Comparison of ENCODE assay signal across 24 mouse cellular contexts in the genomic region with DNA sequence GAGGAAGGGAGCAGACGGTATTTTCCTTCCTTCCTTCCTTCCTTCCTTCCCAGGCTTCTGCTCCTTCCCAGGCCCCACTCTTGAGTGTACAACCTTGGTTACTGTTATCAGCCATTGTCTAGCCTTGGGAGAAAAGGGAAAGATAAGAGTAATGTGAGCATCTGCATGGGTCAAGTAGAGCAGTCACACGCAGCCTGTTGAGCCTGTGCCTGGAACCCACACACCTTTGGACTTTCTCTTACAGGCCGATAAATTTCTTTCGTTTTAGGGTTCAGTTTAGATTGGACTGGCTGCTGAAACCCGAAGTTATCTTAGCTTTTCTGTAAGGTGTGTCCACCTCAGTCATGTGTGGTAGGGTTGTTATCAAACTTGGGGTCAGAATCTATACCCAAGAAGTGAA.
"Had no signal": no experiment of that assay in that cellular context is flagged by ENCODE, and none has a peak within 500 bp of the region (broad histone marks: within the 10 kb centered on the region; RNA-seq: fewer than 3 reads in every experiment).

No protein-coding gene starts in this region.

- DNase-seq: kidney, adult 2 months; kidney, postnatal 36 days; layer of hippocampus, postnatal 36 days; left cerebral cortex, postnatal 4 days; lung, adult 18-20 months; lung, postnatal 10 days; lung, postnatal 36 days; retina, postnatal 1 day; right cerebral cortex, postnatal 25 days; spleen, adult 18-20 months; thymus, postnatal 25 days had no signal

- H3K4me1 ChIP-seq: limb, embryonic 12.5 days; limb, embryonic 15.5 days; lung, embryonic 15.5 days; megakaryocyte, embryonic 14.5 days; stomach, embryonic 15.5 days had no signal

- H3K27me3 ChIP-seq: limb, embryonic 15.5 days; midbrain, embryonic 13.5 days; neural tube, embryonic 13.5 days; stomach, embryonic 15.5 days had no signal

- H3K4me2 ChIP-seq: limb, embryonic 12.5 days; limb, embryonic 15.5 days; liver, embryonic 15.5 days; lung, embryonic 15.5 days; midbrain, embryonic 13.5 days; neural tube, embryonic 13.5 days; stomach, embryonic 15.5 days had no signal

- H3K9me3 ChIP-seq: limb, embryonic 12.5 days; limb, embryonic 15.5 days; liver, embryonic 15.5 days; lung, embryonic 15.5 days; midbrain, embryonic 10.5 days; midbrain, embryonic 13.5 days; neural tube, embryonic 13.5 days; stomach, embryonic 15.5 days had no signal

- H3K27ac ChIP-seq: kidney, postnatal 0 days; left cerebral cortex, adult 2 months; limb, embryonic 12.5 days; limb, embryonic 15.5 days; liver, embryonic 15.5 days; lung, embryonic 15.5 days; midbrain, embryonic 10.5 days; midbrain, embryonic 13.5 days; neural tube, embryonic 13.5 days; stomach, embryonic 15.5 days had no signal

- H3K4me3 ChIP-seq: left cerebral cortex, adult 2 months; limb, embryonic 12.5 days; limb, embryonic 15.5 days; liver, embryonic 15.5 days; lung, embryonic 15.5 days; megakaryocyte, embryonic 14.5 days; midbrain, embryonic 10.5 days; midbrain, embryonic 13.5 days; myocyte; neural tube, embryonic 13.5 days; stomach, embryonic 15.5 days had no signal

- H3K9ac ChIP-seq: limb, embryonic 12.5 days; limb, embryonic 15.5 days; liver, embryonic 15.5 days; lung, embryonic 15.5 days; midbrain, embryonic 13.5 days; neural tube, embryonic 13.5 days; stomach, embryonic 15.5 days had no signal

- ATAC-seq: midbrain, embryonic 13.5 days; midbrain, embryonic 16.5 days had no signal

- H3K36me3 ChIP-seq: limb, embryonic 12.5 days; limb, embryonic 15.5 days; liver, embryonic 15.5 days; lung, embryonic 15.5 days; midbrain, embryonic 10.5 days; midbrain, embryonic 13.5 days; neural tube, embryonic 13.5 days; stomach, embryonic 15.5 days had no signal
